Mouse (Mus musculus) telencephalon, adult 2 months (tissue): Measurements from ENCODE around the gene Extl1.

ENCODE experiments used
- DNase-seq: peaks from one replicate; pipeline ENCODE4 v3.0.0-alpha.2; 2011; ENCODE audit warnings: low read depth, low spot score

Gene Extl1

GRCm38 (mm10) chr4:134391636-134392035 is 8.0 kb upstream of the Extl1 start:
- DNase-seq, result no peak

GRCm38 (mm10) chr4:134388397-134388796 is 4.7 kb upstream of the Extl1 start:
- no peak for DNase-seq

- DNase-seq, result no peak
Observed at GRCm38 (mm10) chr4:134387268-134387667, 3.6 kb upstream of the Extl1 start.

GRCm38 (mm10) chr4:134379510-134379909 is 4.1 kb downstream of the Extl1 start:
- no peak for DNase-seq

- DNase-seq, result no peak
Observed at GRCm38 (mm10) chr4:134378089-134378615, 5.5 kb downstream of the Extl1 start.

- no peak for DNase-seq
Observed at GRCm38 (mm10) chr4:134374306-134374705, 9.3 kb downstream of the Extl1 start.

GRCm38 (mm10) chr4:134373295-134373694 is 10.4 kb downstream of the Extl1 start:
- DNase-seq, result no peak

- peak; percentile 70 for DNase-seq
Observed at GRCm38 (mm10) chr4:134372294-134372747, 11.3 kb downstream of the Extl1 start.

- DNase-seq, result no peak
Observed at GRCm38 (mm10) chr4:134371316-134371855, 12.3 kb downstream of the Extl1 start.

GRCm38 (mm10) chr4:134370649-134371221 is 12.9 kb downstream of the Extl1 start:
- DNase-seq, result peak; percentile 89

- DNase-seq, result no peak
Observed at GRCm38 (mm10) chr4:134365280-134365679, 18.4 kb downstream of the Extl1 start.

GRCm38 (mm10) chr4:134362586-134362985 is 21.1 kb downstream of the Extl1 start:
- no peak for DNase-seq

- no peak for DNase-seq
Observed at GRCm38 (mm10) chr4:134362124-134362523, 21.5 kb downstream of the Extl1 start.

GRCm38 (mm10) chr4:134361215-134361614 is 22.4 kb downstream of the Extl1 start:
- DNase-seq, result no peak

- DNase-seq, result no peak
Observed at GRCm38 (mm10) chr4:134359649-134360048, 24.0 kb downstream of the Extl1 start.

GRCm38 (mm10) chr4:134357461-134357771 is 26.2 kb downstream of the Extl1 start:
- DNase-seq, result no peak

- peak; percentile 55 for DNase-seq
Observed at GRCm38 (mm10) chr4:134356591-134357460, 26.8 kb downstream of the Extl1 start.

GRCm38 (mm10) chr4:134355841-134356452 is 27.7 kb downstream of the Extl1 start:
- no peak for DNase-seq

- no peak for DNase-seq
Observed at GRCm38 (mm10) chr4:134353527-134354409, 29.9 kb downstream of the Extl1 start.

GRCm38 (mm10) chr4:134352929-134353328 is 30.7 kb downstream of the Extl1 start:
- no peak for DNase-seq

- DNase-seq, result no peak
Observed at GRCm38 (mm10) chr4:134352261-134352707, 31.4 kb downstream of the Extl1 start.
